Mouse (Mus musculus) urinary bladder, postnatal 14 days (tissue): ENCODE data around the gene 1700001O22Rik.

Experiments used
- DNase-seq: peaks from one replicate; pipeline ENCODE4 v3.0.0; 2021; ENCODE audit warnings: low spot score

Gene 1700001O22Rik

DNA sequence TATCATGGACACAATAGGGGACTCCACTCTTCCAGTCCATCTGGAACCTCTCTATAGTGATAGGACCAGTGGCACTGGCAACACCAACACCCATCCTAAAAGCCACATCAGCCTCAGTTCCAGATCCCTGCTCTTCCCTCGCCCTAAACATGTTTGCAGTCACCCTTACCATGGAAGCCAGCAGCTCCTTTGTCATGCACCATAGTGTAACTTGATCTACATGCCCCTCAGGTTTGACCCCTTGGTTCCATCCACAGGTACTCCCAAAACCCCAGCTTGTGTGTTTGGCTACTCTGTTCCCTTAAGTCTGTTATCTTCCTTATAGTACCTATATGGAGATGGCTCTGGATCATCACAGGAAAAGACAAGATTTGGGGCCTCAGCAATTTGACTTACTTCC, 12.9 kb upstream of the 1700001O22Rik start:
- no peak for DNase-seq

DNA sequence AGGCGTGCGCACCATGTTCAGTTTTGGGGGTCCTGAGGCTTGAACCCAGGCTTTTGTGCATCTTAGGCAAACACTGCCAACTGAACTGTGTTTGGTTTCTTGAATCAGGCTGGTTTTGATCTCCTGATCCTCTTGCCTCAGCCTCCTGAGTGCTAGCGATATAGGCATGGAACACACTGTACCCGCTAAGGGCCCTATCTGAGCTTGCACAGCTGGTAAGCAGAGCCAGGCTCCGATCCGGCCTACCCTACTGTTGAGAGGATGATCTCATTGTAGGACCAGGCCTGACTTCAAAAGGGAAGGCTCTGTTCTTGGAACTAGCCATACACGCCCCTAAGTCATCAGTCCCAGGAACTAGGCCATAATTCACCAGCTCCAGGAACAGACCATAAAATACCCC, 7.1 kb upstream of the 1700001O22Rik start:
- DNase-seq = no peak

GRCm38 (mm10) chr2:30809503-30809902, 6.0 kb upstream of the 1700001O22Rik start:
- DNase-seq = no peak

DNA sequence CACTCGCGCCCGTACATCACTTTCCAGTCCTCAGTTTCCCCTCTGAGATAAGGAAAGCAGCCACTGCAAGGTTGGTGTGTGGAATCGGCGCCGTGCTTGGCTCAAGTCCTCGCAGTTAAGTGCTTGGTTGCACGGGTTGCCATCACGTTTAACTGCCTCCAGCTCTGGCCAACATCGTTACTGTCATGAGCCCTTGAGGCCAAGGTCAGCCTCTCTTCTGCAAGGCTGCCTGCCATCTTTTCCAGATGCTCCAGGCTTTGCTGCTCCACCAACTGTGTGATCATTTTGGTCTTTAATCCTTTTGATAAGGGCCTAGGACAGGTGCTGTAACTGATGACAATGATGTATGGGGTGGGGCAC, 4.8 kb upstream of the 1700001O22Rik start:
- no peak for DNase-seq

DNA sequence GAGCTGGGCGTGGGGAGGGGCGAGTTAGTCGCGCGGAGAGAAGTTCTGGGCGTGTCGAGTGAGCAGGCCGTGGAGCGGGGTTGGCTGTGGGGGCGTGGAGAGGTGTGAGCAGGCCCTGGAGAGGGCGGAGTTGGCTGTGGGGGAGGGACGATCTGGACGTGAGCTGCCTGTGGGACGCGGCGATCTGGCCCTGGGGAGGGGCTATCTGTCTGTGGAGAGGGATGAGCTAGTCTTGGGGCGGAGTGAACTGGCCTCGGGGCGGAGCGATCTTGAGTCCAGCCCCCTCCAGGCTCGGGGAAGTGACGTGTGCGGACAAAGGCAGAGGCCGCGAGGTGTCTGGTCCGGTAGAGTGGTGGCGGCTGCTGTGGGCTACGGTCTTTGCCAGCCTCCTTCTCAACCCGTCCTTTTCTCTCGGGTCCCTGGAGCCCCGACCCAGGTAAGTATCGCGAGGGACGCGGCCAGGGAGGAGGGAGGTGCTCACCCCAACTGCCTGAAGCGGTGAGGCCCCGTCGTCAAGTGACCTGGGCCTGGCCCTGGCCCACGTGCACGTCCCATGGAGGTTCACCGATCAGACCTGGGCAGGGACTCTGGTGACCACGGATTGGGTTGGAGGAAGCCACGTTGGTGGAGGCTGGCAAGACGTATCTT, 4.3 kb upstream of the 1700001O22Rik start, which contains the start of gene Ntmt1:
Gene Ntmt1 (plus strand): TSS at position 179 of the 648 bp plus-strand sequence.
- peak; percentile 100 for DNase-seq

GRCm38 (mm10) chr2:30807147-30807647, 3.7 kb upstream of the 1700001O22Rik start:
- no peak for DNase-seq

DNA sequence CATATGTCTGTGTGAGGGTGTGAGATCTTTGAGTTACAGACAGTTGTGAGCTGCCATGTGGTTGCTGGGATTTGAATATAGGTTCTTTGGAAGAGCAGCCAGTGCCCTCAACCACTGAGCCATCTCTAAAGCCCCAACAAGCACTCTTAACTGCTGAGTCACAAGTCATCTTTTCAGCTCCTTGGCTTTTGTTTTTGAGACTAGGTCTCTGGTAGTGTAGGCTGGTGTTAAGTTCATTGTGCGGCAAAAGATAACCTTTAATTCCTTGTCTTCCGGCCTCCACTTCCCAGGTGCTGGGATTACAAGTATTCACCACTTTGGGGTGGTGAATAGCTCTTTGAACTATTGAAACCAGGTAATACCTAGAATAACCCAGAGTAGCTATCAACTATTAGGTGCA, 2.5 kb upstream of the 1700001O22Rik start:
- DNase-seq = no peak

- DNase-seq = peak; percentile 45
Observed at GRCm38 (mm10) chr2:30801067-30801852, 2.2 kb downstream of the 1700001O22Rik start.

DNA sequence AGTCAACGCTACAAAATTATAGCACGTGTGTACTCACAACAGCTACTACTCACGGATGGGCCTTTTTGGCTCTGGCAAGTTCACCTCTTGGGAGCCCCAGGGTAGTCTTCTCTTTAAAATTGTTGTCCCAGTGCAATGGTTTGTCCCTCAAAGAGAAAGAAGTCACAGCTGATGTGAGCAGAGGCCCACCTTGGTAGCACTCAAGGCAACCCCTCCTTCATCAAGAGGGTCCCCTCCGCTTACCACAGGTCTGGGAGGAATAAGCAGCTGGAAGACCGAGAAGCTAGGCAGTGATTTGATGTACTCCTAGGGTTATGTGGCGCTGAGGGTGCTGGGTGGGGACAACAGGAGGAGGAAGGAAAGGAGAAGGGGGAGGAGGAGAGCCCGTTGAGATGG, 2.8 kb downstream of the 1700001O22Rik start:
- DNase-seq = no peak

GRCm38 (mm10) chr2:30799456-30799855, 4.0 kb downstream of the 1700001O22Rik start:
- no peak for DNase-seq

GRCm38 (mm10) chr2:30796382-30796781, 7.1 kb downstream of the 1700001O22Rik start:
- peak; percentile 81 for DNase-seq

GRCm38 (mm10) chr2:30795889-30796275, 7.6 kb downstream of the 1700001O22Rik start:
- no peak for DNase-seq

GRCm38 (mm10) chr2:30795271-30795888, 8.1 kb downstream of the 1700001O22Rik start:
- no peak for DNase-seq

DNA sequence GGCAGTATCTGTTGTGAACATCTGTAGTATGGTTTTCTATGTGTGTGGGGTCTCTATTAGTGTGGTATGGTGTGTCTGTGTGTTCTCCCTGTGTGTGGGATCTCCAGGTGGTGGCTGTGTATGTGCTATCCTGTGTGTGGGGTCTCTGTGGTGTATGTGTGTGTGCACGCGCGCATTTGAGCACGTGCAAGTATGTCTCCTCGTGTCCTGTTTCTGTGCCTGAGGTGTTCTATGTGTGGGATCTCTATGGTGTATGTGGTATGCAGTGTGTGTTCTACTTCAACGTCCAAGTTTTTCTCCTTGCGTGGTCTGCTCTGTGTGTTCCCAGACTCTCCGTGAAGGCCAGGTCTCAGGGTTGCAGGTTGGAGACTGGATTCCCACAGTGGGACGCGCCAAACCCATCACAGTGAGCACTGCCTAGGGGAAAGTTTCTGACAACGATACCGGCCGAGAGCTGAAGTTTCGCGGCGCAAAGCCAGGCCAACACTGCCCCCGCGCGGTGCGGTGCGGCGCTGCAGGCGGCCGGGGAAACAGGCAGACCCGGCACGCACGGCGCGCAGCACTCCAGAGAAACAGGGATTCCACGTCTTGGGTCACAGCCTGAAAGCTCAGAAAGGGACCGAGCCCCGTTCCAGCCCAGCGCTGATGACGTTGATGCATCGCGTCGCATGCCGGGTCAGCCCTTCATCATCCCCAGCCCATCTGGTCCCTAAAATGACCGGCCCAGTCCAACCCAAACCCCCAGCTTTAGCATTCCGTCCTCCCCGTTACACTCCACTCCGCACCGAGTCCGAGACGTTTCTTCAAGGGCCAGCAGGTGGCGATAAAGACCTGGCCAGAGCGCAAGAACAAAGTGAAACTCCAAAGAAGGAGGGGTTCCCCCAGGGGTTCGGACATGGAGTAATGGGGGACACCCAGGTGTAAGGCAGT, 9.0 kb downstream of the 1700001O22Rik start:
- DNase-seq = peak; percentile 95

DNA sequence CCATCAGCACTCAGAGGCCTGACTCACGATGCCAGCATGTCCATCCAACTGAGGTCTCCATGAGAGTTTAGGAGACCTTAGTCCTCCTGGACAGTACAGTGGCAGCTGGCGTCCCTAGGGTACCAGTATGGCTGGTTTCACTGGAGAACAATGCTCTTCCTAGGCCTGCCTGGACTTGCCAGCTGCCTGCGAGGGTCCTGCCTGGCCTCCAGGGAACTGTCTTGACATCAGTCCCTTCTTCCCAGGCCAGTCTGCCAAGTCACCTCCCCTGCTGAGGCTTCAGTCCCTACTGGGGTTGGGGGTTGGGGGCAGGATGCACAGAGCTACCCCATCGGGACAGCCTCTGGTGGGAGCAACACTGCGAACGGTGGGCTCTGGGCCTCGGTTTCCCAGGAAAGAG, 11.4 kb downstream of the 1700001O22Rik start:
- no peak for DNase-seq

DNA sequence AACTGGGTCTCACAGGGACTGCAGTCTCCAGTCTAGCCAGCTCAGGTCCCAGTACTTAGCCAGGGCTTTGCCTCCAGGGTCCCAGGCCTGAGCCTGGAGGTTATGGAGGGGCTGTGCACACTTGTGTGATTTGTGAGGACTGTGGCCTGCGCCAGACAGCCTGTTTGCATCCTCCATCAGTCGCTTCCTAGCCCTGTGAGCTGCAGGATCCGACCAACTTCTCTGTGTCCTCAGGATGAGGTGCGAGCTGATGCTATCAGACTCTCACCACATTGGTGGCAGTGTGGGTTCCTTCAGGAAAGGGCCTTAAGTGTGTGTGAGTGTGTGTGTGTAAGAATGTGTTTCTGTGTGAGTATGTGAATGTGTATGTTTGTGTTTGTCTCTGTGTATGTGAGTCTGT, 16.0 kb downstream of the 1700001O22Rik start:
- no peak for DNase-seq

- peak; percentile 65 for DNase-seq
Observed at GRCm38 (mm10) chr2:30784078-30784994, 19.1 kb downstream of the 1700001O22Rik start.

- DNase-seq = peak; percentile 75
Observed at GRCm38 (mm10) chr2:30783346-30783745, 20.1 kb downstream of the 1700001O22Rik start.

GRCm38 (mm10) chr2:30782312-30783290, 20.9 kb downstream of the 1700001O22Rik start:
- no peak for DNase-seq
